Mouse (Mus musculus) small intestine, adult 2 months (tissue): ENCODE data around the gene Smim1.

Experiments used
- CTCF ChIP-seq: fragments of 200-500 bp; IDR thresholded peaks from 2 replicates; pipeline ENCODE4 v1.5.1; 2012; ENCODE audit warnings: low read depth, mild to moderate bottlenecking, control low read depth, inconsistent platforms, low read length, moderate library complexity, mixed read lengths; ENCODE audit not compliant: insufficient replicate concordance, insufficient read length; ENCODE audit errors: extremely low read depth
- POLR2A ChIP-seq: fragments of 200-500 bp; IDR thresholded peaks from 2 replicates; pipeline ENCODE4 v1.6.1; 2012; ENCODE audit warnings: low read depth, mild to moderate bottlenecking, control low read depth, inconsistent platforms, low read length, moderate library complexity

- peak; percentile 67; the same call in 1 of the 2 replicates for TF ChIP-seq CTCF
- no peak for TF ChIP-seq POLR2A
Measured at GRCm38 (mm10) chr4:154019571-154019970, 6.5 kb downstream of the Smim1 start.
